Mouse (Mus musculus) embryonic facial prominence, embryonic 10.5 days (tissue): ENCODE measurements at regions not wholly inside any gene's neighbourhood (a gene's known extent, or its start where the extent isn't known, plus 50 kb on each side); places are given as distances from the start of the nearest gene placed in this dataset.

Source experiments
- DNase-seq: peaks from one replicate; pipeline ENCODE4 v3.0.0-alpha.2; 2017; ENCODE audit warnings: low spot score
- H3K27ac ChIP-seq: fragments of 300-500 bp; sonication (generic); replicated peaks from 2 replicates; pipeline ENCODE4 v1.5.1; 2016; ENCODE audit warnings: mild to moderate bottlenecking
- H3K27me3 ChIP-seq: fragments of 300-500 bp; sonication (generic); replicated peaks from 2 replicates; pipeline ENCODE4 v1.6.1; 2016; ENCODE audit warnings: low read depth, mild to moderate bottlenecking; ENCODE audit not compliant: poor library complexity, severe bottlenecking
- H3K36me3 ChIP-seq: fragments of 300-500 bp; sonication (generic); replicated peaks from 2 replicates; pipeline ENCODE4 v1.6.1; 2016; ENCODE audit warnings: mild to moderate bottlenecking, moderate library complexity
- H3K4me1 ChIP-seq: fragments of 300-500 bp; sonication (generic); 2 replicates; pipeline ENCODE4 v1.6.1; 2016
- H3K4me3 ChIP-seq: fragments of 300-500 bp; sonication (generic); 2 replicates; pipeline ENCODE4 v1.5.1; 2016; ENCODE audit warnings: mild to moderate bottlenecking, moderate library complexity
- H3K9me3 ChIP-seq: fragments of 300-500 bp; sonication (generic); 2 replicates; pipeline ENCODE4 v1.6.1; 2016; ENCODE audit warnings: mild to moderate bottlenecking
- WGBS: fragments of 180-500 bp; shearing (Covaris S2); methylation state at CpG from one replicate; pipeline ENCODE4 v1.1.7; 2016; 5-methylcytosine and 5-hydroxymethylcytosine counted together

GRCm38 (mm10) chrX:167111059-167111871 lies 97.8 kb downstream of the Tmsb4x start:
- Histone ChIP-seq H3K4me3 (no peak overlapping the region), H3K9me3 (no peaks in the 10 kb centered on the region), H3K27me3 (peaks cover 96% of the 10 kb centered on the region), H3K27ac (no peak overlapping the region), H3K36me3 (no peaks in the 10 kb centered on the region), H3K4me1 (no peaks in the 10 kb centered on the region)
- DNase-seq, result no peak
- 73% methylated on average over 7 of the region's 7 CpGs for WGBS

DNA sequence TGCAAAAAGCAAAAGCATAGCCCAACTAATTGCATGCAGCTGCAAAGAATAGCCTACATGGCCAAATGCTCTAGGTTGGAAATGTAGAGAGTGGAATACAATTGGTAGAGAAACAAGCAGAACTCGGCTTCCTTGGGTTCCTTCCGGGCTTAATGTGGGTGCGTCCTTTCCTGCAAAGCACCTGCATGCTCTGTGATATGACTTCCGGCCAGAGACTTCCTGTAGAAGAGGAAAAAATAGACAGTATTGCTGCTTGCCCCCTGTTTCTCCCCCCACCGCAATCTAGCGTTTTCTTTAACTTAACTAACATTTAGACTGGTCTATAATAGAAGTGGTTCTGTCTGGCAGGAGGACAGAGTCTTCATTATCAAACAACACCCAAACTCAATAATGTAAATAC lies 100.8 kb downstream of the Tmsb4x start:
- H3K4me1 ChIP-seq, result peaks cover 5% of the 10 kb centered on the region; the same call in 1 of the 2 replicates
- peaks cover 96% of the 10 kb centered on the region for H3K27me3 ChIP-seq
- H3K36me3 ChIP-seq, result no peaks in the 10 kb centered on the region
- no peak for DNase-seq
- no peak overlapping the region for H3K4me3 ChIP-seq
- H3K9me3 ChIP-seq, result no peaks in the 10 kb centered on the region
- WGBS, result 84% methylated on average over 6 of the region's 6 CpGs
- no peak overlapping the region for H3K27ac ChIP-seq

DNA sequence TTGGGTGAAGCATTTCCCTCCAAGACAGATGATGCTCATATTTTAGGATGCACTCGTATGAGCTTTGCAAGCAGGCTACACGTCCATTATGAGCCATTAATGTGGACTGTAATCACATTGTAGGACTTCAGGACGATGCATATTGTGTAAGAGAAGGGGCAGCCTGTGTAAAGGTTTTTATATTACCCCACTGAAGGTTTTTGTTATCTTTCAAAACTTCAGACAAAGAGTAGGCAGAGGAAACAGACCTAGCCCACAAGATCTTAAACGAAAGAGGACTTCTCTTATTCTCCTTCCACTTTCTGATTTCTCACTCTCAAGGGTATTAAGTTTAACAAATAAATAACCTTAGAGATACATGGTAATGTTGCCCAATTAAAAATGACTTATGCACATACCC lies 101.6 kb downstream of the Tmsb4x start:
- 78% methylated on average over 4 of the region's 4 CpGs for WGBS
- no peak for DNase-seq
- Histone ChIP-seq H3K27ac (no peak overlapping the region), H3K4me1 (peaks cover 5% of the 10 kb centered on the region; the same call in 1 of the 2 replicates), H3K27me3 (peaks cover 97% of the 10 kb centered on the region), H3K4me3 (no peak overlapping the region), H3K9me3 (no peaks in the 10 kb centered on the region), H3K36me3 (no peaks in the 10 kb centered on the region)

GRCm38 (mm10) chrX:167105931-167106417 lies 103.1 kb downstream of the Tmsb4x start:
- Histone ChIP-seq H3K27ac (no peak overlapping the region), H3K9me3 (no peaks in the 10 kb centered on the region), H3K36me3 (no peaks in the 10 kb centered on the region), H3K4me1 (peaks cover 5% of the 10 kb centered on the region; the same call in 1 of the 2 replicates), H3K27me3 (peaks cover 98% of the 10 kb centered on the region), H3K4me3 (no peak overlapping the region)
- no peak for DNase-seq
- 77% methylated on average over 11 of the region's 11 CpGs for WGBS

GRCm38 (mm10) chrX:167105354-167105753 lies 103.8 kb downstream of the Tmsb4x start:
- Histone ChIP-seq H3K4me1 (peaks cover 5% of the 10 kb centered on the region; the same call in 1 of the 2 replicates), H3K27me3 (peaks cover 98% of the 10 kb centered on the region), H3K4me3 (no peak overlapping the region), H3K27ac (no peak overlapping the region), H3K9me3 (no peaks in the 10 kb centered on the region), H3K36me3 (no peaks in the 10 kb centered on the region)
- DNase-seq, result no peak
- WGBS, result 66% methylated on average over 4 of the region's 4 CpGs

DNA sequence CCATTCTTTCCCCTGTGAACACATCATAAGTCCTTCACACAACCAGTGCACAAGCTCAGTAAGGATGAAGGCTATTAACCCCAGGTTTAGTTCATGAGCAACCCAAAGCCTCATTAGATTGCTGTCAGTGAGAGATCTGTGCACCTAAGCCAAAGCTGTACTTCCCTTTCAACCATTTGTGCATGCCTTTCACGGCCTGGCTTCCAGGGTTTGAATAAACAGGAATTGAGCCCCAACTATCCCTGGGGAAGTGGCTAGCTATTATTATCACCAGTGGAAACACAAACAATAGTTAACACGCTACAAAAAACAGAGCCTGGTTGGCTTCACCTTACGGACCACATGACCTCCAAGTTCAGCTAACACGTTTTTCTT lies 104.9 kb downstream of the Tmsb4x start:
- Histone ChIP-seq H3K27ac (peak overlapping the region; percentile 51; the same call in 1 of the 2 replicates), H3K36me3 (no peaks in the 10 kb centered on the region), H3K4me3 (no peak overlapping the region), H3K4me1 (peaks cover 5% of the 10 kb centered on the region; the same call in 1 of the 2 replicates), H3K9me3 (no peaks in the 10 kb centered on the region), H3K27me3 (peaks cover 98% of the 10 kb centered on the region)
- 40% methylated on average over 4 of the region's 4 CpGs for WGBS
- DNase-seq, result peak; percentile 11

- Histone ChIP-seq H3K9me3 (no peaks in the 10 kb centered on the region), H3K36me3 (no peaks in the 10 kb centered on the region), H3K4me3 (no peak overlapping the region), H3K4me1 (peaks cover 5% of the 10 kb centered on the region; the same call in 1 of the 2 replicates), H3K27me3 (peaks cover 98% of the 10 kb centered on the region), H3K27ac (peak overlapping the region; percentile 51; the same call in 1 of the 2 replicates)
- 33% methylated on average over 12 of the region's 12 CpGs for WGBS
- peak; percentile 34 for DNase-seq
Observed at GRCm38 (mm10) chrX:167103501-167104246, 105.4 kb downstream of the Tmsb4x start.

GRCm38 (mm10) chrX:167101929-167102328 lies 107.2 kb downstream of the Tmsb4x start:
- no peak for DNase-seq
- Histone ChIP-seq H3K9me3 (no peaks in the 10 kb centered on the region), H3K4me1 (peaks cover 5% of the 10 kb centered on the region; the same call in 1 of the 2 replicates), H3K27me3 (peaks cover 92% of the 10 kb centered on the region), H3K27ac (no peak overlapping the region), H3K36me3 (no peaks in the 10 kb centered on the region), H3K4me3 (no peak overlapping the region)
- WGBS, result 44% methylated on average over 2 of the region's 2 CpGs

GRCm38 (mm10) chrX:167099411-167099810 lies 109.7 kb downstream of the Tmsb4x start:
- H3K4me1 ChIP-seq, result peaks cover 5% of the 10 kb centered on the region; the same call in 1 of the 2 replicates
- H3K36me3 ChIP-seq, result no peaks in the 10 kb centered on the region
- H3K27ac ChIP-seq, result peak overlapping the region; percentile 24; the same call in 1 of the 2 replicates
- peak; percentile 19 for DNase-seq
- no peaks in the 10 kb centered on the region for H3K9me3 ChIP-seq
- peaks cover 91% of the 10 kb centered on the region for H3K27me3 ChIP-seq
- no peak overlapping the region for H3K4me3 ChIP-seq
- WGBS, result 61% methylated on average over 6 of the region's 6 CpGs

DNA sequence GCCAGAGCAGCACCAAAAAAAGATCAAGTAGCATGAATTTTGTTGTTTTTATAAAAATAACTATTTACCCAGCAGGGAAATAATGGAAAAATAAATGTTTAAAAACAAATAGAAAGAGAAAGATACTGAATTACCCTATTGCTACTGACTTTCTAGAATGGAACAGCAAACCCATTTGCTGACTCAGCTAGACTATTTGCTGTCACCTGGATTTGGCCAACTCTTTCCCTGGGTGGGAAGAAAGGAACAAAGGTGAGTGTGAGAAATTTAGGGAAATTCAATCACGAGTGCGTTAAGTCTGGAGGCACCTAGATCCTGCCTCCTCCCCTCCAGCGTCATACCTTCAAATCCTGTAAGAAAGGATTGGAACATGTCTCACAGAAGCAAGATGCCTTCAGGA lies 110.2 kb downstream of the Tmsb4x start:
- Histone ChIP-seq H3K9me3 (no peaks in the 10 kb centered on the region), H3K36me3 (no peaks in the 10 kb centered on the region), H3K27me3 (peaks cover 91% of the 10 kb centered on the region), H3K4me1 (peaks cover under 1% of the 10 kb centered on the region; the same call in 1 of the 2 replicates), H3K27ac (no peak overlapping the region), H3K4me3 (no peak overlapping the region)
- WGBS, result 78% methylated on average over 3 of the region's 3 CpGs
- DNase-seq, result no peak

GRCm38 (mm10) chrX:167091841-167092240 lies 117.3 kb downstream of the Tmsb4x start:
- H3K36me3 ChIP-seq, result no peaks in the 10 kb centered on the region
- DNase-seq, result no peak
- peaks cover 84% of the 10 kb centered on the region for H3K27me3 ChIP-seq
- H3K4me3 ChIP-seq, result no peak overlapping the region
- peaks cover 3% of the 10 kb centered on the region; the same call in 1 of the 2 replicates for H3K4me1 ChIP-seq
- WGBS, result 76% methylated on average over 1 of the region's 1 CpGs
- no peak overlapping the region for H3K27ac ChIP-seq
- H3K9me3 ChIP-seq, result no peaks in the 10 kb centered on the region

GRCm38 (mm10) chrX:167088930-167089329 lies 120.2 kb downstream of the Tmsb4x start:
- no peak overlapping the region; the same call in 1 of the 2 replicates for H3K27ac ChIP-seq
- no peaks in the 10 kb centered on the region for H3K36me3 ChIP-seq
- H3K4me1 ChIP-seq, result peaks cover 3% of the 10 kb centered on the region; the same call in 1 of the 2 replicates
- peaks cover 73% of the 10 kb centered on the region for H3K27me3 ChIP-seq
- no peak overlapping the region for H3K4me3 ChIP-seq
- no peak for DNase-seq
- 44% methylated on average over 3 of the region's 3 CpGs for WGBS
- H3K9me3 ChIP-seq, result no peaks in the 10 kb centered on the region
